20 mouse cellular contexts compared by ENCODE assay signal in the genomic region with DNA sequence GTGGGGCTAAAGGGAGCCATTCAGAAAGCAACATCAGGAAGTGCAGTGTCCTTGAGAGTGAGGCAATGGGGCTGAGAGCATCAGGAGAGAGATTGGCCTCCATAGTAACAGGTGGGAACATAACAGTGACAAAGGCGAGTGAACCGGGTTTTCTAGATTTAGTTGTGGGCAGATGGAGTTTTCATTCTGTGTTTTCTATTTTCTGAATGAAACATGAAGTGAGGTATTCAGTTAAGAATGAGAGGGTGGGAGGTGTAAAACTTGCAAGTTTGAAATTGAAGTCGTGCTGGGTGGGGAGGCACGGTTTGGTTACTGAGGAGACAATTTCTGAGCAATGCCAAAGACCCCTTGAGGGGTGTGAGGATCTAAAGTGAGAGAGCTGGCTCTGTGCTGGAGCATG.
DNase-seq lines count a peak whose midpoint lies in the region.
"Had no signal": no experiment of that assay in that cellular context is flagged by ENCODE, and none has a peak within 500 bp of the region (broad histone marks: within the 10 kb centered on the region; RNA-seq: fewer than 3 reads in every experiment).

No protein-coding gene starts in this region.

- intact Hi-C loops in left cerebral cortex, postnatal 25 days (cut with DNase I) = loop anchor here (1.0 kb wide), 2 partner anchors 76 to 88 kb away; no protein-coding TSS in a partner anchor
- intact Hi-C loops in left cerebral cortex, postnatal 10 days (cut with DNase I) = no loop called here

- peak; percentile 13 to 83 for DNase-seq in left cerebral cortex, postnatal 25 days (ENCODE audit: low spot score in 2 of 2)
- no peak for DNase-seq in left cerebral cortex, postnatal 10 days (ENCODE audit: extremely low spot score in 1 of 2, low spot score in 2 of 2)
- peak; percentile 16 to 20 for DNase-seq in frontal cortex, postnatal 10 days (ENCODE audit: low spot score in 2 of 2)
- peak; percentile 26 to 37 for DNase-seq in right cerebral cortex, adult 2 months (ENCODE audit: low spot score in 2 of 2)
- DNase-seq in telencephalon, adult 2 months (ENCODE audit: low read depth, low spot score) = peak; percentile 35
- DNase-seq in layer of hippocampus, adult 9-10 months (ENCODE audit: low spot score) = no peak
- DNase-seq in natural killer cell, adult 2 months (ENCODE audit: low spot score in 2 of 2) = no peak
- DNase-seq: adrenal gland, adult 2 months; B cell, adult 2 months; cerebellum, adult 11 months; cerebellum, adult 9-10 months; cerebellum, postnatal 36 days; gastrocnemius, adult 2 months; gastrocnemius, postnatal 36 days; heart, adult 18-20 months; heart, postnatal 36 days; kidney, adult 2 months; kidney, postnatal 36 days; layer of hippocampus, postnatal 36 days; liver had no signal

Comparison
In these comparisons a context has a peak if more than half of its experiments do, and no peak if none do; other contexts are left out.
1. DNase-seq: peak in left cerebral cortex, postnatal 25 days (2 of 2), frontal cortex, postnatal 10 days (2 of 2), right cerebral cortex, adult 2 months (2 of 2) and telencephalon, adult 2 months (single experiment); none in left cerebral cortex, postnatal 10 days (0 of 2), layer of hippocampus, adult 9-10 months (single experiment) and natural killer cell, adult 2 months (0 of 2).